Mouse (Mus musculus): ENCODE measurements at regions not wholly inside any gene's neighbourhood (a gene's known extent, or its start where the extent isn't known, plus 50 kb on each side); places are given as distances from the start of the nearest gene placed in this dataset.

DNA sequence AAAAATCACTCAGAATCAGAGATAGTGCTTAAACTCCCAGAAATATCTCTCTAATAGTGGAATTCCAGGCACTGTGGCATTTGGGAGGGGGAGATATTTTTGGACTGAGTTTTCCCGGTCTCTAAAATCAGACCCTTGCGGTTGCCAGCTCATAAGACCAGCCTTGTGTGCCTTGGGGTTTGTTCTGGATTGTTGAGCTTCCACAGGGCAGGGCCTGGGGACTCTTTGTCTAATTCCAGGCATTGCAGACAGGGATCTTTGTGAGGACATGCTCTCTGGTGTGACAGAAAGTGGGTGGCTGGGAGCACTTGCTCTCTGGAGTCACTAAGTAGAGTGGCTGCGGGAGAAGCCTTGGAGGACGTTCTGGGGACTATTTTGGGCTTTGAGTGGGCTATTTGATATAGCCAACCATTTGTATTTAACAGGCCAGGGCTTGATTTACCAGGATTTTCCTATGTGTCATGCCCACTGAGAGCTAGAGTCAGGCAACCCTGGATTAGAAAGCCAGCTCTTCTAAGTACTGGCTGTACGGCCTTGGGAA, 138.7 kb downstream of the Foxo1 start:
- no peak for DNase-seq (ENCODE audit: extremely low spot score in 1 of 2, low spot score in 1 of 2)

DNA sequence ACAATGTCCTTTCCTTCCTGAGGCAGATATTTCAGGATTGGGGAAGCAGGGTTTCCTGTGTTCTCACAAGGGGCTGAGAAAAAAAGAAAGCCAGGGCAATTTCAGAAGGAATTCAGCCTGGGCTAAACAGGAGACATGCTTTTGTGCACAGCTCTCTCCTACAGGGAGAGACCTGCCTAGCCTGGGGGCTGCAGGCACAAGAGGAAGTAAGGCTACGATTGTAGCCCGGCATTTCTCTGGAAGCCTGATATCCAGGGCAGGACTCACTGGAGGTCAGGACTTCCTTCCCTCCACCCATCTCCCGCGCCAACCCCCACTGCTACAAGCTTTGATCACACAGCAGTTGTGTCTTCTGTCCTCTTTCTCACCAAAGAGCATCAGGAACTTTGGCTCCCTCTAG, 136.5 kb downstream of the Foxo1 start:
- no peak for DNase-seq (ENCODE audit: extremely low spot score in 1 of 2, low spot score in 1 of 2)

DNA sequence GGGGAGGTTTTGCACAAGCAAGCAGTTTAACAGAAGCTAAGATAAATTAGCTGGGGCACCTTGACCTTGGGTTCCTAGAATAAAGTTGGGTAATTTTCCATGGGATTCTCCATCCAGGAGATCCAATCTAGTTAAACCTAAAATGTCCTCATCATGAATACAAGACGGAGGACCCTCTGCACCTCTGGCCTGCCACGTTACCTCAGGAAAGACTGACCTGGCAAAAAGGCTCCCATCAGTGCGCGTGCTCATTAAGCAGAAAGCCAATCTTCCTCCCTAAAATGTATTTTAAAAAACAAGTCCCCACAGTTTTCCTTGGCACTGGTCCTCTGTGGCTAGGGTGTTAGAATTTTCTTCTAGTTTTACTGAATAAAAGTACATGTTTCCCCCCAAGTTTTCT, 134.9 kb downstream of the Foxo1 start:
- DNase-seq (ENCODE audit: extremely low spot score in 1 of 2, low spot score in 1 of 2): no peak
